Mouse (Mus musculus): Measurements from ENCODE around the gene Hspa1l. TPM values are rescaled to one million over a fixed set of nuclear protein-coding genes. Genes with fewer than 3 reads are reported as not detected.

Hspa1l gene
- polyA plus RNA-seq, 1 experiment from 2014 or later, result 1.8 TPM

GRCm38 (mm10) chr17:34934031-34934430, 38.5 kb upstream of the Hspa1l start:
- 0 out of 2 replicates have a peak, but pooled peaks cover 4% of the 10 kb centered on the region for H3K4me1 ChIP-seq (ENCODE audit: control insufficient read depth, insufficient read depth, low read length)
- H3K36me3 ChIP-seq (ENCODE audit: control insufficient read depth, insufficient read depth, low read length), result no peaks in the 10 kb centered on the region
- no peak overlapping the region for H3K27ac ChIP-seq (ENCODE audit: low read depth, low read length)
- WGBS, result 77% methylated on average over 24 of the region's 24 CpGs
- DNase-seq (ENCODE audit: low spot score) (no peak), ATAC-seq (ENCODE audit: insufficient read depth, low FRiP score, low TSS enrichment) (no peak)
- no peak overlapping the region for H3K4me3 ChIP-seq (ENCODE audit: low read depth, low read length)
- H3K9ac ChIP-seq (ENCODE audit: low read length), result no peak overlapping the region
- H3K9me3 ChIP-seq (ENCODE audit: control insufficient read depth, low read length), result no peaks in the 10 kb centered on the region
- no peak overlapping the region for H3K4me2 ChIP-seq (ENCODE audit: low read depth)
- no peaks in the 10 kb centered on the region for H3K27me3 ChIP-seq (ENCODE audit: control insufficient read depth, insufficient read depth, low read length)

GRCm38 (mm10) chr17:34934830-34935229, 37.7 kb upstream of the Hspa1l start:
- Histone ChIP-seq H3K27ac (ENCODE audit: low read depth, low read length) (no peak overlapping the region), H3K4me3 (ENCODE audit: low read depth, low read length) (no peak overlapping the region), H3K36me3 (ENCODE audit: control insufficient read depth, insufficient read depth, low read length) (no peaks in the 10 kb centered on the region), H3K4me1 (ENCODE audit: control insufficient read depth, insufficient read depth, low read length) (0 out of 2 replicates have a peak, but pooled peaks cover 4% of the 10 kb centered on the region), H3K9ac (ENCODE audit: low read length) (no peak overlapping the region), H3K9me3 (ENCODE audit: control insufficient read depth, low read length) (no peaks in the 10 kb centered on the region), H3K4me2 (ENCODE audit: low read depth) (no peak overlapping the region), H3K27me3 (ENCODE audit: control insufficient read depth, insufficient read depth, low read length) (no peaks in the 10 kb centered on the region)
- 51% methylated on average over 8 of the region's 8 CpGs for WGBS
- DNase-seq (ENCODE audit: low spot score) (no peak), ATAC-seq (ENCODE audit: insufficient read depth, low FRiP score, low TSS enrichment) (no peak)

GRCm38 (mm10) chr17:34937960-34938505, 34.5 kb upstream of the Hspa1l start:
- Histone ChIP-seq H3K4me3 (ENCODE audit: low read depth, low read length) (no peak overlapping the region), H3K27me3 (ENCODE audit: control insufficient read depth, insufficient read depth, low read length) (no peaks in the 10 kb centered on the region), H3K9ac (ENCODE audit: low read length) (no peak overlapping the region), H3K4me1 (ENCODE audit: control insufficient read depth, insufficient read depth, low read length) (peaks cover 5% of the 10 kb centered on the region), H3K9me3 (ENCODE audit: control insufficient read depth, low read length) (no peaks in the 10 kb centered on the region), H3K4me2 (ENCODE audit: low read depth) (no peak overlapping the region), H3K36me3 (ENCODE audit: control insufficient read depth, insufficient read depth, low read length) (no peaks in the 10 kb centered on the region), H3K27ac (ENCODE audit: low read depth, low read length) (no peak overlapping the region)
- no peak for DNase-seq (ENCODE audit: low spot score)
- 86% methylated on average over 6 of the region's 6 CpGs for WGBS
- ATAC-seq (ENCODE audit: insufficient read depth, low FRiP score, low TSS enrichment), result no peak

- Histone ChIP-seq H3K4me1 (ENCODE audit: control insufficient read depth, insufficient read depth, low read length) (peaks cover 5% of the 10 kb centered on the region), H3K9ac (ENCODE audit: low read length) (no peak overlapping the region), H3K36me3 (ENCODE audit: control insufficient read depth, insufficient read depth, low read length) (no peaks in the 10 kb centered on the region), H3K9me3 (ENCODE audit: control insufficient read depth, low read length) (no peaks in the 10 kb centered on the region), H3K27me3 (ENCODE audit: control insufficient read depth, insufficient read depth, low read length) (no peaks in the 10 kb centered on the region), H3K27ac (ENCODE audit: low read depth, low read length) (no peak overlapping the region), H3K4me3 (ENCODE audit: low read depth, low read length) (peak overlapping the region; percentile 19), H3K4me2 (ENCODE audit: low read depth) (peak overlapping the region; percentile 37)
- no peak for DNase-seq (ENCODE audit: low spot score)
- 10% methylated on average over 15 of the region's 15 CpGs for WGBS
- ATAC-seq (ENCODE audit: insufficient read depth, low FRiP score, low TSS enrichment), result 0 out of 2 replicates have a peak, but pooled peaks have one; percentile 53
Measured at GRCm38 (mm10) chr17:34941344-34942041, 31.0 kb upstream of the Hspa1l start.

GRCm38 (mm10) chr17:34943128-34943815, 29.2 kb upstream of the Hspa1l start:
- Histone ChIP-seq H3K36me3 (ENCODE audit: control insufficient read depth, insufficient read depth, low read length) (no peaks in the 10 kb centered on the region), H3K27ac (ENCODE audit: low read depth, low read length) (no peak overlapping the region), H3K4me3 (ENCODE audit: low read depth, low read length) (no peak overlapping the region), H3K4me2 (ENCODE audit: low read depth) (no peak overlapping the region), H3K27me3 (ENCODE audit: control insufficient read depth, insufficient read depth, low read length) (no peaks in the 10 kb centered on the region), H3K4me1 (ENCODE audit: control insufficient read depth, insufficient read depth, low read length) (peaks cover 5% of the 10 kb centered on the region), H3K9ac (ENCODE audit: low read length) (no peak overlapping the region), H3K9me3 (ENCODE audit: control insufficient read depth, low read length) (no peaks in the 10 kb centered on the region)
- ATAC-seq (ENCODE audit: insufficient read depth, low FRiP score, low TSS enrichment) (no peak), DNase-seq (ENCODE audit: low spot score) (no peak)
- WGBS, result 77% methylated on average over 4 of the region's 4 CpGs

GRCm38 (mm10) chr17:34944362-34944761, 28.1 kb upstream of the Hspa1l start:
- Histone ChIP-seq H3K27ac (ENCODE audit: low read depth, low read length) (no peak overlapping the region), H3K9me3 (ENCODE audit: control insufficient read depth, low read length) (no peaks in the 10 kb centered on the region), H3K9ac (ENCODE audit: low read length) (no peak overlapping the region), H3K27me3 (ENCODE audit: control insufficient read depth, insufficient read depth, low read length) (no peaks in the 10 kb centered on the region), H3K4me3 (ENCODE audit: low read depth, low read length) (no peak overlapping the region), H3K4me2 (ENCODE audit: low read depth) (no peak overlapping the region), H3K4me1 (ENCODE audit: control insufficient read depth, insufficient read depth, low read length) (peaks cover 5% of the 10 kb centered on the region), H3K36me3 (ENCODE audit: control insufficient read depth, insufficient read depth, low read length) (no peaks in the 10 kb centered on the region)
- DNase-seq (ENCODE audit: low spot score) (no peak), ATAC-seq (ENCODE audit: insufficient read depth, low FRiP score, low TSS enrichment) (no peak)

- H3K27ac ChIP-seq (ENCODE audit: low read depth, low read length), result no peak overlapping the region
- H3K4me1 ChIP-seq (ENCODE audit: control insufficient read depth, insufficient read depth, low read length), result peaks cover 11% of the 10 kb centered on the region
- no peaks in the 10 kb centered on the region for H3K27me3 ChIP-seq (ENCODE audit: control insufficient read depth, insufficient read depth, low read length)
- no peak overlapping the region for H3K4me3 ChIP-seq (ENCODE audit: low read depth, low read length)
- no peak for ATAC-seq (ENCODE audit: insufficient read depth, low FRiP score, low TSS enrichment)
- no peak for DNase-seq (ENCODE audit: low spot score)
- H3K36me3 ChIP-seq (ENCODE audit: control insufficient read depth, insufficient read depth, low read length), result peaks cover 11% of the 10 kb centered on the region
- H3K9ac ChIP-seq (ENCODE audit: low read length), result no peak overlapping the region
- H3K4me2 ChIP-seq (ENCODE audit: low read depth), result no peak overlapping the region
- WGBS, result 92% methylated on average over 5 of the region's 5 CpGs
- no peaks in the 10 kb centered on the region for H3K9me3 ChIP-seq (ENCODE audit: control insufficient read depth, low read length)
Measured at GRCm38 (mm10) chr17:34946486-34947140, 25.9 kb upstream of the Hspa1l start.

- ATAC-seq (ENCODE audit: insufficient read depth, low FRiP score, low TSS enrichment) (no peak), DNase-seq (ENCODE audit: low spot score) (peak; percentile 40)
- 34% methylated on average over 8 of the region's 8 CpGs for WGBS
- H3K4me1 ChIP-seq (ENCODE audit: control insufficient read depth, insufficient read depth, low read length), result peaks cover 7% of the 10 kb centered on the region; the same call in 1 of the 2 replicates
- no peaks in the 10 kb centered on the region for H3K27me3 ChIP-seq (ENCODE audit: control insufficient read depth, insufficient read depth, low read length)
- H3K9ac ChIP-seq (ENCODE audit: low read length), result no peak overlapping the region
- H3K4me2 ChIP-seq (ENCODE audit: low read depth), result no peak overlapping the region
- no peaks in the 10 kb centered on the region for H3K9me3 ChIP-seq (ENCODE audit: control insufficient read depth, low read length)
- peaks cover 11% of the 10 kb centered on the region for H3K36me3 ChIP-seq (ENCODE audit: control insufficient read depth, insufficient read depth, low read length)
- no peak overlapping the region for H3K27ac ChIP-seq (ENCODE audit: low read depth, low read length)
- H3K4me3 ChIP-seq (ENCODE audit: low read depth, low read length), result no peak overlapping the region
Measured at GRCm38 (mm10) chr17:34947606-34948005, 24.9 kb upstream of the Hspa1l start.

Measured in neural tube, embryonic 11.5 days (tissue).